ENCODE assay signal across 14 mouse cellular contexts in genomic region chr13:19514844-19515555, GRCm38 (mm10).
"Had no signal": no experiment of that assay in that cellular context is flagged by ENCODE, and none has a peak within 500 bp of the region (broad histone marks: within the 10 kb centered on the region; RNA-seq: fewer than 3 reads in every experiment).

No protein-coding gene starts in this region.

- H3K9me3 ChIP-seq: kidney, embryonic 15.5 days; limb, embryonic 12.5 days; lung, embryonic 15.5 days; midbrain, embryonic 10.5 days; midbrain, embryonic 15.5 days; neural tube, embryonic 12.5 days had no signal

- H3K9ac ChIP-seq: kidney, embryonic 15.5 days; limb, embryonic 12.5 days; lung, embryonic 15.5 days; midbrain, embryonic 15.5 days; neural tube, embryonic 12.5 days had no signal

- H3K4me2 ChIP-seq: kidney, embryonic 15.5 days; limb, embryonic 12.5 days; lung, embryonic 15.5 days; midbrain, embryonic 15.5 days; neural tube, embryonic 12.5 days had no signal

- H3K4me3 ChIP-seq: kidney, embryonic 15.5 days; limb, embryonic 12.5 days; lung, embryonic 15.5 days; midbrain, embryonic 10.5 days; midbrain, embryonic 15.5 days; neural tube, embryonic 12.5 days had no signal

- H3K36me3 ChIP-seq: kidney, embryonic 15.5 days; limb, embryonic 12.5 days; lung, embryonic 15.5 days; midbrain, embryonic 10.5 days; midbrain, embryonic 15.5 days; neural tube, embryonic 12.5 days had no signal

- H3K27ac ChIP-seq: kidney, embryonic 15.5 days; limb, embryonic 12.5 days; lung, embryonic 15.5 days; midbrain, embryonic 10.5 days; midbrain, embryonic 15.5 days; neural tube, embryonic 12.5 days; stomach, postnatal 0 days had no signal

- H3K27me3 ChIP-seq: kidney, embryonic 15.5 days; limb, embryonic 12.5 days; lung, embryonic 15.5 days; midbrain, embryonic 15.5 days; neural tube, embryonic 12.5 days had no signal

- ATAC-seq: intestine, embryonic 16.5 days; midbrain, embryonic 15.5 days had no signal

- DNase-seq: kidney, adult 2 months; kidney, postnatal 14 days; layer of hippocampus, adult 9-11 months; layer of hippocampus, postnatal 36 days; lung, postnatal 14 days; thymus, postnatal 14 days had no signal

- H3K4me1 ChIP-seq: kidney, embryonic 15.5 days; limb, embryonic 12.5 days; lung, embryonic 15.5 days; midbrain, embryonic 10.5 days; midbrain, embryonic 15.5 days; neural tube, embryonic 12.5 days had no signal
